Comparison of ENCODE assay signal across 11 mouse cellular contexts in the genomic region with DNA sequence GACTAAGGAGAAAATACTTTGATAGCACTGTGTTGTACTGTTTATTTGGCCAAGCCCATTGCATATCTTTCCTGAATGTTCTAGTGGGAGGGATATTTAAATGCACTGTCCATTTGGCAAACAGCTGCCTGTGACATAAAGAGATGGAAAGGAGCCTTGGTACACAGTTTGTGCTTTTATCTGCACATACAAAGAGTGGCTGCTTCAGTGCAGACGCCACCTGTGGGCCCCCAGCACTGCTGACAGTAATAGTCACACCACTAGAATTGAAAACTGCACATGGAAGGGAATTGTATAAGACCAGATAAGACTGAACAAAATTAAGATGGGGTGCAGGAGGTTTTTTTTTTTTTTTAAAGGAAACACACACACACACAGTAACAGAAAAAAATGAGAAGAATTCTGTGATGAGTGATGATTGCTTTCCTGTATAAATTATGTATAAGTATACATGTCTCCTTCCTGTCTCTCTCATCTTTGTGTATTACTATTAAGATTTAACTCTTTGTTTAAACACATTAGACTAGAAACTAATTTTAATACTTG.
A peak's percentile ranks its signal among the peaks of the same experiment; 100 is the strongest.
DNase-seq lines count a peak whose midpoint lies in the region; ATAC-seq and TF ChIP-seq lines count a peak whose summit lies in the region.
"Had no signal": no experiment of that assay in that cellular context is flagged by ENCODE, and none has a peak within 500 bp of the region (broad histone marks: within the 10 kb centered on the region; RNA-seq: fewer than 3 reads in every experiment).

No protein-coding gene starts in this region.

- H3K4me3 ChIP-seq in left cerebral cortex, adult 2 months: peak overlapping the region; percentile 45
- peak overlapping the region; percentile 29 for H3K4me3 ChIP-seq in forebrain, embryonic 16.5 days (replicated peaks; ENCODE audit: low read length)
- no peak overlapping the region for H3K4me3 ChIP-seq in liver, postnatal 0 days (ENCODE audit: low read depth, low read length)
- H3K4me3 ChIP-seq in intestine, embryonic 15.5 days (replicated peaks): no peak overlapping the region

- 0 out of 2 replicates have a peak overlapping the region, but pooled peaks have one; percentile 17 for H3K9ac ChIP-seq in forebrain, embryonic 16.5 days (replicated peaks; ENCODE audit: low read depth, low read length)
- no peak overlapping the region for H3K9ac ChIP-seq in liver, postnatal 0 days (replicated peaks)
- H3K9ac ChIP-seq in intestine, embryonic 15.5 days: no peak overlapping the region

- H3K4me1 ChIP-seq in forebrain, embryonic 16.5 days (replicated peaks; ENCODE audit: control insufficient read depth, insufficient read depth, low read length): peaks cover 11% of the 10 kb centered on the region
- H3K4me1 ChIP-seq in liver, postnatal 0 days (ENCODE audit: insufficient read depth): 0 out of 2 replicates have a peak, but pooled peaks cover 2% of the 10 kb centered on the region
- H3K4me1 ChIP-seq in intestine, embryonic 15.5 days (replicated peaks): 0 out of 2 replicates have a peak, but pooled peaks cover 2% of the 10 kb centered on the region

- H3K4me2 ChIP-seq in forebrain, embryonic 16.5 days (ENCODE audit: low read length): peak overlapping the region; percentile 35
- H3K4me2 ChIP-seq in liver, postnatal 0 days (ENCODE audit: low read depth, low read length): no peak overlapping the region
- no peak overlapping the region for H3K4me2 ChIP-seq in intestine, embryonic 15.5 days (replicated peaks)

- H3K27me3 ChIP-seq in forebrain, embryonic 16.5 days (replicated peaks; ENCODE audit: control insufficient read depth, insufficient read depth, low read length): no peaks in the 10 kb centered on the region
- no peaks in the 10 kb centered on the region for H3K27me3 ChIP-seq in liver, postnatal 0 days (ENCODE audit: insufficient read depth, low read length)
- no peaks in the 10 kb centered on the region for H3K27me3 ChIP-seq in intestine, embryonic 15.5 days (replicated peaks)

- H3K9me3 ChIP-seq in forebrain, embryonic 16.5 days (ENCODE audit: control insufficient read depth, low read length): no peaks in the 10 kb centered on the region
- H3K9me3 ChIP-seq in liver, postnatal 0 days (ENCODE audit: low read length): no peaks in the 10 kb centered on the region
- H3K9me3 ChIP-seq in intestine, embryonic 15.5 days: no peaks in the 10 kb centered on the region

- ATAC-seq in forebrain, embryonic 16.5 days: no peak
- peak; percentile 44 for ATAC-seq in liver, postnatal 0 days
- no peak for ATAC-seq in intestine, embryonic 15.5 days
- ATAC-seq: lung, postnatal 0 days had no signal

- TF ChIP-seq EP300 in liver, postnatal 0 days (IDR thresholded peaks at IDR 0.05; ENCODE audit: low read depth): no peak

- no peak overlapping the region for H3K27ac ChIP-seq in left cerebral cortex, adult 2 months
- H3K27ac ChIP-seq in forebrain, embryonic 16.5 days (ENCODE audit: low read length): peak overlapping the region; percentile 33; the same call in 1 of the 2 replicates
- no peak overlapping the region for H3K27ac ChIP-seq in liver, postnatal 0 days (ENCODE audit: low read depth)
- H3K27ac ChIP-seq in intestine, embryonic 15.5 days: no peak overlapping the region

- H3K36me3 ChIP-seq in forebrain, embryonic 16.5 days (ENCODE audit: control insufficient read depth, insufficient read depth): no peaks in the 10 kb centered on the region
- H3K36me3 ChIP-seq in liver, postnatal 0 days (replicated peaks; ENCODE audit: insufficient read depth, low read length): 0 out of 2 replicates have a peak, but pooled peaks cover 2% of the 10 kb centered on the region
- H3K36me3 ChIP-seq in intestine, embryonic 15.5 days: no peaks in the 10 kb centered on the region

- intact Hi-C loops in left cerebral cortex, adult 2 months (cut with DNase I): no loop called here

- no peak for DNase-seq in left cerebral cortex, adult 2 months (ENCODE audit: extremely low spot score in 1 of 2, low spot score in 2 of 2)
- no peak for DNase-seq in left cerebral cortex, adult 8-10 months (ENCODE audit: low spot score in 2 of 2)
- DNase-seq in Muller cell, postnatal 12 days (ENCODE audit: inconsistent ontology term): peak; percentile 2
- no peak for DNase-seq in liver, postnatal 0 days
- DNase-seq in yolk sac, embryonic 10.5 days (ENCODE audit: low spot score): no peak
- DNase-seq in spleen, postnatal 4 days (ENCODE audit: low spot score in 2 of 2): no peak
- DNase-seq: adrenal gland, postnatal 14 days; gastrocnemius, postnatal 25 days had no signal

- 24% methylated on average over 1 of the region's 1 CpGs for WGBS in forebrain, embryonic 16.5 days
- WGBS in liver, postnatal 0 days (ENCODE audit: insufficient replicate concordance): 48% methylated on average over 1 of the region's 1 CpGs
- 45% methylated on average over 1 of the region's 1 CpGs for WGBS in intestine, embryonic 15.5 days

- TF ChIP-seq CTCF in left cerebral cortex, adult 2 months (IDR thresholded peaks at IDR 0.05): no peak; the same call in 1 of the 2 replicates
- TF ChIP-seq CTCF in liver, postnatal 0 days (IDR thresholded peaks at IDR 0.05; ENCODE audit: low read depth): no peak

Comparison
In these comparisons a context has a peak if more than half of its experiments do, and no peak if none do; other contexts are left out.
1. H3K4me3 ChIP-seq: peak in left cerebral cortex, adult 2 months (single experiment) and forebrain, embryonic 16.5 days (single experiment); none in liver, postnatal 0 days (single experiment) and intestine, embryonic 15.5 days (single experiment).